Mouse (Mus musculus): Measurements from ENCODE around the gene Lao1. TPM values are rescaled to one million over a fixed set of nuclear protein-coding genes. Genes with fewer than 3 reads are reported as not detected.

The Lao1 gene
- total RNA-seq, 2 experiments from 2014 or later: 0.27 to 0.34 TPM

DNA sequence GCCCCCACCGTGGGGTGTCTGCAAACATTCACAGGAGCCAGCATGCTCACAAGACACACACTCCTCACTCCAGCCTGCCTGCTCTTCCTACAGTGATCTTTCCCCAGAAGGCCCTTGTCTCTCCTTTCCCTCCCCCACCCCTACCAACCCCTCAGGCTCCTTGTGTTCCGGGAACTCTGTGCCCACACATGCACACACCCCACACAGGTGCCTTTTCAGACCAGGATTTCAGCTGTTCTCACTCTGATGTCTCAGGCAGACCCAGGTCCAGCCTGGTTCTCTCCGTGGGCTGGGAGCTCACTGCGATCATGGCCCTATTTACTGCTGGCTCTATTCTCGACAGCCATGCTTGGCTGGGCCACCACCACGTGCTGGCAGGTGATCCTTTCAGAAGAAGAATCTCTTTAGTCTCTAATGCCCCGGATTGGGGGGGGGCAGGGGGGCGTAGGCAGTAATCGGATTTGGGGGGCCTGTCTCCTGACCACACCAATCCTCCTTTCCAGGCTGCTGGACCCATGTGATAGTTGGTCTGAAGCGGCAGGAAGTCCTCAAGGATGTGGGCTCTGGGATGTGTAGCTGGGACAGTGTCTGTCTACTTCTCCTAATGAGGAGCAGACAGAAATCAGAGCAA, 49.8 kb downstream of the Lao1 start:
- no peak for DNase-seq (ENCODE audit: low spot score in 2 of 2)

DNA sequence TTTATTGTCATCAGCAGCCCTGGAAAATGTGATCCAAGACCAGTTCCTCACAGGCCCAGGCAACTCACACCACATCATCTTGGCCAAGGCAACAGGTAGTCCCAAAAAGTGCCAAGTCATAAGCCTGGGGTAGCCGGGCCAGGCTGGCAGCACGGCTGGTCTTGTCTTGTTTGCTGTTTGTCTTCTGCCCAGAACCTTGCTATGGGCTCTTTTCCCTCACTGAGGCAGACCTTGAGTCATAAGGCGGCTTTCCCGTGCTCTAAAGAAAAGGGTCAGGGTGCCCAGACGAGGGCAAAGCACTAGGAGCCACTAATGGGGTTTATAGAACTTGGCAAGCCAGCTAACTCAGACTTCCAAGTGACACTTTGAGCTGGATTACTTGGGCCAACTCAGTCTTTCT, 51.7 kb downstream of the Lao1 start:
- intact Hi-C loops (cut with DNase I): no loop called here

More for the DNA sequence above, 49.8 kb downstream of the Lao1 start:
- intact Hi-C loops (cut with DNase I): no loop called here

DNA sequence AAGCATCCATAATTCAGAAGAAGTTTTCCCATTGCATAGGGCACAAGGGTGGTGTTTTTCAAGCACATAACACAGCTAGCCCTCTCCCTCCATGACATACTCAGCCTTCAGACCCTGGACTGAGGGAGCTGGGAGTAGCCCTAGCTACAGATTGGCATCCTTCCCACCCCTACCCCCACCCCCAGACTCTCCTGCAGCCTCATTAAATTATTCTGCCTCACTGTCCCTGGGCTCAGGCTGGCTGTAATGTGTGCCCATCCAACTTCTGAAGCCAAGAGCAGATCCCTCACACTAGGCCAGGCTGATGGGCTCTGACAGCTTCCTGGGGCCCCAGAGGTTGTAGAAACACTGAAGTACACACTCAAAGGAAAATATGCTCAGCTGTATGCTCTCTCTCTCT, 53.6 kb downstream of the Lao1 start:
- intact Hi-C loops (cut with DNase I): no loop called here
- no peak for DNase-seq (ENCODE audit: low spot score in 2 of 2)

More for the DNA sequence above, 51.7 kb downstream of the Lao1 start:
- no peak for DNase-seq (ENCODE audit: low spot score in 2 of 2)

DNA sequence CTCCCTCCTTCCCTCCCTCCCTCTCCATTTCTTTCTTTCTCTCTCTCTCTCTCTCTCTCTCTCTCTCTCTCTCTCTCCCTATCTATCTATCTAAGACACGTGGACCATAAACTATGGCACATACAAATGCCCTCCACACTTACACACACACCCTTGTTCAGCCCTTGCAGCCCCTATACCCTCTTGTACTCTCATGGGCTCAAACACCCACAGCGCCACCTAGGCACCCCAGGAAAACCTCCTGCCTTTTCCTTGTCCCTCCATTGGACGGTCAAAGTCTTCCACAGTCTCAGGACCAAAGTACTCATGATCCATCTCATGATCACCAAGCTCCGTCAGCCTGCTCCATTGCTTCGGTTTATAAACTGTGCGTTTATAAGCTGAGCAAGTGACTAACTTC, 54.2 kb downstream of the Lao1 start:
- DNase-seq (ENCODE audit: low spot score in 2 of 2): no peak

DNA sequence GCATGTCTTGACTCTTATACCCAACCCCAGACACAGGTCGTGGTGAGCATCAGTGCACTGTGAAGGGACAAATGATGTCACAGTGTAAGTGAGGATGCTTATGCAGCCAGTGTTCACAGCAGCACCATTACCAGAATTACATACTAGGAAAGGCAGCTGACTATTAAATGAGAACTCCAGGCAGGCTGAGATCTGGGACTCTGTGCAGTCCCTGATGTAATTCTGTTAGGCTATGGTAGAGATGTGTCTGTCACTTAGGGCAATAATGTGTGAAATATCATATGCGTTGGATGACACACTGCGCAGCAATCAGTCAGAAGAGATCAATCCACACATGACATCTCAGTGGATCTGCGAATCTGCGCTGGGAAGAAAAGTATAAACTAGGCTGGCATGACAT, 55.7 kb downstream of the Lao1 start:
- no peak for DNase-seq (ENCODE audit: low spot score in 2 of 2)
- intact Hi-C loops (cut with DNase I): no loop called here

More for the DNA sequence above, 54.2 kb downstream of the Lao1 start:
- intact Hi-C loops (cut with DNase I): no loop called here

Other genes with a start within 250 kb of the Lao1 start
- not detected for gene Olfr1340, start 241.4 kb upstream of the Lao1 start, total RNA-seq (2021)
- not detected for gene Olfr1339, start 229.4 kb upstream of the Lao1 start, total RNA-seq (2021)
- not detected for gene Olfr1338, start 202.8 kb upstream of the Lao1 start, total RNA-seq (2021)
- not detected for gene Olfr1337, start 179.0 kb upstream of the Lao1 start, total RNA-seq (2021)
- gene Olfr1335, start 151.6 kb upstream of the Lao1 start, total RNA-seq (2021): not detected
- gene Olfr1333, start 125.3 kb upstream of the Lao1 start, total RNA-seq (2021): not detected
- not detected for gene Olfr1331, start 96.9 kb upstream of the Lao1 start, total RNA-seq (2021)
- not detected for gene Olfr1330, start 73.0 kb upstream of the Lao1 start, total RNA-seq (2021)
- not detected for gene Olfr1329, start 44.1 kb upstream of the Lao1 start, total RNA-seq (2021)
- gene Olfr1328, start 23.0 kb upstream of the Lao1 start, total RNA-seq (2021): not detected
- gene Slc2a1, start 147.1 kb downstream of the Lao1 start, total RNA-seq (2021): 100 to 1,000 TPM in 1 of 2 experiments, 10 to 100 TPM in 1; 95.0 to 111 TPM
- 1 to 10 TPM; 7.9 to 8.6 TPM for gene Zfp691, start 212.6 kb downstream of the Lao1 start, total RNA-seq (2021)
- under 1 TPM; 0.57 to 0.60 TPM for gene Ermap, start 228.4 kb downstream of the Lao1 start, total RNA-seq (2021)
- 10 to 100 TPM; 17.6 to 20.7 TPM for gene Svbp, start 233.7 kb downstream of the Lao1 start, total RNA-seq (2021)

Data from left cerebral cortex, postnatal 25 days (tissue).